Mouse (Mus musculus): ENCODE results near the gene Pxmp4.

The Pxmp4 gene

GRCm38 (mm10) chr2:154603638-154604153 is at the start of gene Pxmp4:
Pxmp4 (minus strand) TSS chr2:154603708.
- peak; percentile 96 for DNase-seq (ENCODE audit: low read depth)

- no peak for DNase-seq (ENCODE audit: low read depth)
These were observed 47.9 kb upstream of the Pxmp4 start, which contains the start of gene Chmp4b for GRCm38 (mm10) chr2:154651363-154651762. Chmp4b (plus strand) TSS chr2:154651705.

GRCm38 (mm10) chr2:154650404-154650803 is 46.9 kb upstream of the Pxmp4 start:
- no peak for DNase-seq (ENCODE audit: low read depth)

GRCm38 (mm10) chr2:154648086-154648485 is 44.6 kb upstream of the Pxmp4 start:
- DNase-seq (ENCODE audit: low read depth): no peak

DNA sequence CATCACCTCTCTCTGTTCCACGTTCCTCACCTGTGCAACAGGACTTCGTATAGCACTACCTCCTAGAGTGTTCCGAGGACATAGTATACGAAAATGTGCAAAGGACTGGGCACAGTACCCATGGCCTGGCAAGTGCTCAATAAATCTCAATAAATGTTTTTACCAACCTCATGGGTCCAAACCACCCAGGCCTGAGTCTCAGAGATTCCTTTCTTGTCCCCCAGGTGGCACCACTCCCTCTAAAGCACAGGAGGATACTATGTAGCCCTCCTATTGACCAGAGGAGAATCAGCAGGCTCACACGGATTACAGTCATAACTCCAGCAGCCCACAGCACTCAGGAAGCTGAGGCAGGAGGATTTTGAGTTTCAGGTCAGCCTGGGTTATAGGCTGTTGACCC is 43.1 kb upstream of the Pxmp4 start:
- DNase-seq (ENCODE audit: low read depth): no peak

GRCm38 (mm10) chr2:154642712-154643385 is 39.3 kb upstream of the Pxmp4 start:
- DNase-seq (ENCODE audit: low read depth): no peak

DNA sequence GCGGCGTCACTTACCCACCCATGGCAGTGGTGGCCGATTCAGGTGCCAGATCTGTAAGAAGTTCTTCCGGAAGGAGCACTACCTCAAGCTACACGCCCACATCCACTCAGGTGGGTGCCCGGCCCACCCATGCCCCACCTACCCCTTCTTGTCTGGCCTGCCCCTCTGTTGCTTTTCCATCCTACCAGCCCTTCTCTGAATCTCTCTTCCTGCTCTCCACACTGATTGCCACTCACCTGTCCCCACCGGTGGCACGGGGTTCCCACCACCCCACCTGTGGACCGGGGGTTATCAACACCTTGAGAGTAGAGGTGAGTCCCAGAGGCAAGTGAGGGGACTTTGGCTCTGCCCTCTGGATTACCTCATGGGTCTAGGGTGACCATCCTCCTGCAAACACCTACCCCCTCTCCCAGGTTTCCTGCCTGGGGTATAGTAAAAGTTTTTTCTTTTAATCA is 38.5 kb upstream of the Pxmp4 start:
- DNase-seq (ENCODE audit: low read depth): no peak

DNA sequence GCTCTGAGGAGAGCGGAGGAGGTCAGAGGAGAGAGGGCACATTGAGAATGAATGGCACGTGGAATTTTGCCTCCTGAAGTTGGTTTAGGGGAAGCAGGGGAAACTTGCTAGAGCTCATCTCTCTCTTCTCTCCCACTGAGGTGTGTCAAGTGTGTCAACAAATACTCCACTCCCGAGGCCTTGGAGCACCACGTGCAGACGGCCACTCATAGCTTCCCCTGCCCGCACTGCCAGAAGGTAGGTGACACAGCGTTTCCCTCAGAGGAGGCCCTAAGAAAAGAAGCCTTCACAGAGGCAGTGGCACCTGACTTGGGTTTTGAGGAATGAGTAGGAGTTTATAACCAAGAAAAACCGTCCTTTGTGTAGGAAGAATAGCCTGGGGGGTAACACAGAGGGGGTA is 37.7 kb upstream of the Pxmp4 start:
- no peak for DNase-seq (ENCODE audit: low read depth)

DNA sequence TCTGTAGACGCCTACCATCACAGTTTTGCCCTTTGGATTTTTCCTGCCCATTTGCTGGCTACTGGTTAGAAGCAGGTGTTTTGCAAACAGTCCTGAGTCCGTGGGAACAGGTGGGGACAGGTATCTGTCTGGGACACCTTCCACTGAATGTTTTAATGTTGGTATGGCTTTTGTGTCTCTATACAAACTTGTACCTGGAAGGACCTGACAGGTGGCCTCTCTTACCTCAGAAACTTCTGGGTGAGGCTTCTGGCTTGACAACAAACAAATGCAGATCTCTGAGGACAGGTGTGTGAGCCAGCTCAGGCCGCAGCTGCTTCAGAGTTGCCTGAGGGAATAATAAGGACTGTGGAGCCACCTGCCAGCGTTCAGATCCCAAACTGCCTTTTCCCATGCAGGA is 35.6 kb upstream of the Pxmp4 start:
- no peak for DNase-seq (ENCODE audit: low read depth)

- no peak for DNase-seq (ENCODE audit: low read depth)
These were observed 35.0 kb upstream of the Pxmp4 start for GRCm38 (mm10) chr2:154638521-154638920.

DNA sequence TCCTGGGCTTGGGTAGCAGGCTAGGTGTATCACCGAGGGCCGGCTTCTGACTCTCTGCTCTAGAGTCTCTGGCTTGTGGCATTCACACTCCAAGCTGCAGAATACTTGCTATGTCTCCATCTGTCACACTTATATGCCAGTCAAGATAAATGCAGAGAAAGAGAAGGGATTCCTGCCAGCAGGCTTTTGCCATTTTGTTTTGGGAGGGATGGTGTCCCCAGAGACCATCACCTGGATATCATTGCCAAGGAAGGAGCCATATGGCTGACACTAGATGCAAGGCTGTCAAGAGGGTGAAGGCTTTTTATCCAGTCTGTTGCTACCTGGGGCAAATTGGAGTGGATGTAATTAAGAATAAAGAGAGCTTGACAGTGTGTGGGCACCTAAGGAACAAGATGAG is 32.3 kb upstream of the Pxmp4 start:
- DNase-seq (ENCODE audit: low read depth): no peak

DNA sequence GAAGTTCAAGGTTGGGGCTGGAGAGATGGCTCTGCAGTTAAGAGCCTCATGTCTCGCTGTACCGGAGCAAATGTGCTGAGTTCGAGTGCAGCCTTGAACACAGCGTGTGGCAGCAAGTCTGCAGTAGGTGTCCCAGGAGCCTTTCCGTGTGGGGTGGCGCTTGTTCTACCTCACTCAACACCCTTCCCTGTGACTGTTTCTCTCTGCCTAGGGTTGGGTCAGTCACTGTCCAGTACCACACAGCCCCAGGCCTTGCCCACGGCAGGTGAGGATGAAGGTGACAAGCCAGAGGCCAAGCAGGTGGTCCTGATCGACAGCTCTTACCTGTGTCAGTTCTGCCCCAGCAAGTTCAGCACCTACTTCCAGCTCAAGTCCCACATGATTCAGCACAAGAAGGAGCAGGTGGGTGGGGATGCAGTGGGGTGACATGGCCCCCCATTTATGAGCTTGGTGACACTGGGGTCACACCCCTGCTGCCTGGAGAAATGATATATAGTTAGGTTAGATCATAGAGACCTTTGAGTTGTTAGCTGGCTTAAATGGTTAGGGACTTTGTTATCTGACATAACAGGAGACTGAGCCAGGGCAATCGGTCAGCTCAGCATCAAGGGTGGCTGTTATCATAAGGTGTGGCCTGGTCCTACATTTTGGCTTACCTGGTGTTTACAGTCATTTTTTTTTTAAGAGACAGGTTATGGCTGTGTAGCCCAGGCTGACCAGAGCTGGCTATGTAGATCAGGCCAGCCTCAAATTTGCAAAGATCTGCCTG is 30.6 kb upstream of the Pxmp4 start:
- no peak for DNase-seq (ENCODE audit: low read depth)

- no peak for DNase-seq (ENCODE audit: low read depth)
These were observed 29.7 kb upstream of the Pxmp4 start for GRCm38 (mm10) chr2:154633039-154633742.

GRCm38 (mm10) chr2:154632203-154632780 is 28.8 kb upstream of the Pxmp4 start:
- DNase-seq (ENCODE audit: low read depth): no peak

GRCm38 (mm10) chr2:154630531-154630930 is 27.0 kb upstream of the Pxmp4 start:
- no peak for DNase-seq (ENCODE audit: low read depth)

DNA sequence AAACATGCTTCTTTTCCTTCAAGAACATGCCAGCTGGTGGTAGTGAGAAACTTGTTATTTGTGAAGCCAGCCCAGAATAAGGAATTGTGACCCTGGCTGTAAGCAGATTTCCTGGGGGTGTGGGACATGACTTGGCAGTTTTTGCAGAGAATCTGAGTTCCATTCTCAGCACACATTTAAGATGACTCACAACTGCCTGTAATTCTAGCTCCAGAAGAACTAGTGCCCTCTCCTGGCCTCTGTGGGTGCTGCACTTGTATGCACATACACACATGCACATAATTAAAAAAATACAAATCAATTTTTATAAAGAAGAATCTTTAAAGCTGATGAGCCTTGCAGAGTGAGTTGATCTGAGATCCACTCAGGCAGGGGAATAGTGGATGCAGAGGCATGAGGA is 20.6 kb upstream of the Pxmp4 start:
- DNase-seq (ENCODE audit: low read depth): no peak

DNA sequence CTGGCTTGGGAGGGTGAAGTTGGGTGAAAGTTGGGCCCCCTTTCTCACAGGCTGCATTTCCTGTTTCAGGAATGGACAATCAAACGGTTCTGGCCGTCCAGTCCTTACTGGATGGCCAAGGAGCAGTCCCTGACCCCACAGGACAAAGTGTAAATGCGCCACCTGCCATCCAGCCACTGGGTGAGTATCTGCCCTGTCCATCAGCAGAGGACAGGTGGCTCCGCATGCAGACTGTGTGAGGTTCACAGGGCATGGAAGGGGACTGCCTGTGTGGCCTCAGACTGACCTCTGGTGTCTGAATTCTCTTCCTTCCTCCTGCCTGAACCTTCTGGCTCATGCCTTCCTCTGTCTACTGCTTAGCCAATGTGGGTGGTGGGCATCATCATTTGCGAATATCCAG is 18.2 kb upstream of the Pxmp4 start:
- DNase-seq (ENCODE audit: low read depth): no peak

DNA sequence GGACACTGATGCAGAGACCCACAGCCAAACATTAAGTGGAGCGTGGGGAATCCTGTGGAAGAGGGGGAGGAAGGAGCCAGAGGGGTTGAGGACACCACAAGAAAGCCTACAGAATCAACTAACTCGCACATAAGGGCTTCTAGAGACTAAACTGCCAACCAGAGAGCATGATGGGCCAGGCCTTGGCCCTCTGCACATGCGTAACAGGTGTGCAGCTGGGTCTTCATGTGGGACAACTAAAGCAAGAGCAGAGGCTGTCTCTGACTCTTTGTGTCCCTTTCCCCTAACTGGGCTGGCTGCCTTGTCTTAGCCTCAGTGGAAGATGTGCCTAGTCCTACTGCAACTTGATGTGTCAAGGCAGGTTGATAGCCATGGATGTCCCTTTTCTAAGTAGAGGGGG is 13.6 kb upstream of the Pxmp4 start:
- DNase-seq (ENCODE audit: low read depth): no peak

DNA sequence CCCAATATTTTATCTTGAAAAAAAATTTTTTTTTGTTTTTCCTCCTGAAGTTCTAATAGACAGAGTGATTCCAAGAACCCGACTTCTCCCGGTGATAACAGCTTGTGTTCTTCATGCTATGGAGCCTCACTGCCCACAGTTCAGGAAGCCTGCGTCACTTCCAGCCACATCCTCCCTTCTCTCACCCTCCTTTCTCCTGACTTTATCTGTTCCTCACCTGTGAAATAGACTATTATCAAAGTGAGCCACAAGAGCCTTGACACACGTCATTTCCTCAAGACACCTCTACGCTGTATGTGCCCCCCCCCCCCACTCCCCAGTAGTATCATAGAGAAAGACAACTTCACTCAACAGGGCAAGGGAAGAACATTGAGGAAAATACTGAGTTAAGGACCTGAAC is 12.2 kb upstream of the Pxmp4 start:
- no peak for DNase-seq (ENCODE audit: low read depth)

DNA sequence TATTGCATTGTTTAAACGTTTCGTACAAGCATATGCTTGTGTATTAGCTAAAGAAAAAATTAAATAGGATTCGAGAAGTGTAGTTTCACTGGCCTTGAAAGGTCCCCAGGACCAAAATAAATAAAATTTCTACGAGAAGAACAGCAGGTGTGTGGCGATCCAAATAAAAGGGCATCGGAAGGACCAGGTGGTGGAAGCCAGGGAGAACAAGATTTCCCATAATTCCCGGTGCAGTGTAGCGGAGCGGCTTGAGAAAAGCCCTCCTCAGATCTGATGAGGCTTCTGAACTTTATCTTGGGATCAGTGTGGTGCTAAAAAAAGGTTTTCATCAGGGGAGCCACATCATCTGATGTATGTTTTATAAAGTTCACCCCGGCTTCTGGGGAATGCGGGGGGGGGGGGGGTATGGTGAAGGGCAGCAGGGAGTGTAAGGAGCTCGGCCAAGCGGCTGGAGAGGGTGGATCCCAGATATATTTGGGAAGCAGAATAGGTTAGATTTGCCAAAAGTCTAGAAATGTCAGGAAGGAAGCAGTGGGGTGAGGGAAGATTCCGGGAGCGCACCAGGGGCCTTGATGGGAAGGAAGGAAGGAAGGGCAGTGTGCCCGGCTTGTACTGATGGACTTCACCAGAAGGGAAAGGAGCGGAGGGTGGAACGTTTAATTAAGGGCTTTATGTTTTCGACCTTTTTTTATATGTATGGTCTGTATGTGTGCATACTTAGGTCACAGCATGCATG is 11.5 kb upstream of the Pxmp4 start:
- DNase-seq (ENCODE audit: low read depth): no peak
